Mouse (Mus musculus): ENCODE measurements around the gene Spry2.

Spry2 gene

GRCm38 (mm10) chr14:105896791-105897568, at the start of gene Spry2:
Gene Spry2 (minus strand): TSS chr14:105896819.
- DNase-seq (ENCODE audit: low spot score), result peak; percentile 76

- no peak for DNase-seq (ENCODE audit: low spot score)
Measured at GRCm38 (mm10) chr14:105941353-105941752, 44.7 kb upstream of the Spry2 start.

- DNase-seq (ENCODE audit: low spot score), result no peak
Measured at GRCm38 (mm10) chr14:105926726-105927125, 30.1 kb upstream of the Spry2 start.

GRCm38 (mm10) chr14:105925305-105925704, 28.7 kb upstream of the Spry2 start:
- no peak for DNase-seq (ENCODE audit: low spot score)

- no peak for DNase-seq (ENCODE audit: low spot score)
Measured at GRCm38 (mm10) chr14:105924712-105925111, 28.1 kb upstream of the Spry2 start.

- no peak for DNase-seq (ENCODE audit: low spot score)
Measured at GRCm38 (mm10) chr14:105922874-105923273, 26.3 kb upstream of the Spry2 start.

GRCm38 (mm10) chr14:105922427-105922826, 25.8 kb upstream of the Spry2 start:
- no peak for DNase-seq (ENCODE audit: low spot score)

- DNase-seq (ENCODE audit: low spot score), result no peak
Measured at GRCm38 (mm10) chr14:105921217-105921695, 24.6 kb upstream of the Spry2 start.

- DNase-seq (ENCODE audit: low spot score), result no peak
Measured at GRCm38 (mm10) chr14:105920395-105921216, 24.0 kb upstream of the Spry2 start.

- DNase-seq (ENCODE audit: low spot score), result no peak
Measured at GRCm38 (mm10) chr14:105907216-105907615, 10.6 kb upstream of the Spry2 start.

GRCm38 (mm10) chr14:105905935-105906334, 9.3 kb upstream of the Spry2 start:
- no peak for DNase-seq (ENCODE audit: low spot score)

GRCm38 (mm10) chr14:105905509-105905908, 8.9 kb upstream of the Spry2 start:
- DNase-seq (ENCODE audit: low spot score), result no peak

GRCm38 (mm10) chr14:105902807-105903206, 6.2 kb upstream of the Spry2 start:
- no peak for DNase-seq (ENCODE audit: low spot score)

- no peak for DNase-seq (ENCODE audit: low spot score)
Measured at GRCm38 (mm10) chr14:105900841-105901240, 4.2 kb upstream of the Spry2 start.

GRCm38 (mm10) chr14:105899116-105899515, 2.5 kb upstream of the Spry2 start:
- DNase-seq (ENCODE audit: low spot score), result no peak

GRCm38 (mm10) chr14:105898266-105899111, 1.9 kb upstream of the Spry2 start:
- peak; percentile 77 for DNase-seq (ENCODE audit: low spot score)

GRCm38 (mm10) chr14:105897569-105898101, 1.0 kb upstream of the Spry2 start:
- DNase-seq (ENCODE audit: low spot score), result no peak

- DNase-seq (ENCODE audit: low spot score), result no peak
Measured at GRCm38 (mm10) chr14:105895961-105896651, 513 bp downstream of the Spry2 start.

GRCm38 (mm10) chr14:105894971-105895873, 1.4 kb downstream of the Spry2 start:
- no peak for DNase-seq (ENCODE audit: low spot score)

GRCm38 (mm10) chr14:105893623-105893995, 3.0 kb downstream of the Spry2 start:
- no peak for DNase-seq (ENCODE audit: low spot score)

Measured in layer of hippocampus, adult 9-10 months (tissue).